Mouse (Mus musculus) embryonic fibroblast, embryonic 13.5 days (primary cell): Measurements from ENCODE around the gene Clstn2. TPM values are rescaled to one million over a fixed set of nuclear protein-coding genes. Genes with fewer than 3 reads are reported as not detected.

Experiments used
- H3K27ac ChIP-seq: 2 replicates; pipeline ENCODE4 v1.5.1; 2012; ENCODE audit warnings: low read length, control low read depth, inconsistent platforms; ENCODE audit not compliant: insufficient read depth
- H3K4me1 ChIP-seq: 2 replicates; pipeline ENCODE4 v1.6.1; 2011; ENCODE audit warnings: low read length; ENCODE audit not compliant: control insufficient read depth, insufficient read depth
- H3K4me3 ChIP-seq: 2 replicates; pipeline ENCODE4 v1.5.1; 2011; ENCODE audit warnings: mild to moderate bottlenecking, control low read depth, low read length; ENCODE audit not compliant: insufficient read depth
- CTCF ChIP-seq: IDR thresholded peaks from 2 replicates; pipeline ENCODE4 v1.5.1; 2011; ENCODE audit warnings: mild to moderate bottlenecking, control low read depth, low read length, moderate library complexity, borderline replicate concordance; ENCODE audit not compliant: insufficient read depth
- POLR2A ChIP-seq: IDR thresholded peaks from 2 replicates; pipeline ENCODE4 v1.6.1; 2011; ENCODE audit warnings: low read depth, mild to moderate bottlenecking, control low read depth, low read length, moderate library complexity
- polyA plus RNA-seq: library from polyadenylated mRNA; stranded (reverse); fragments of >200 nt; gene quantifications from 2 replicates; pipeline ENCODE4 v1.2.4, GENCODE M21; 2011; ENCODE audit warnings: low read depth; ENCODE audit not compliant: missing spikeins, insufficient read length

Gene Clstn2
- polyA plus RNA-seq, 1 experiment: 7.6 TPM

DNA sequence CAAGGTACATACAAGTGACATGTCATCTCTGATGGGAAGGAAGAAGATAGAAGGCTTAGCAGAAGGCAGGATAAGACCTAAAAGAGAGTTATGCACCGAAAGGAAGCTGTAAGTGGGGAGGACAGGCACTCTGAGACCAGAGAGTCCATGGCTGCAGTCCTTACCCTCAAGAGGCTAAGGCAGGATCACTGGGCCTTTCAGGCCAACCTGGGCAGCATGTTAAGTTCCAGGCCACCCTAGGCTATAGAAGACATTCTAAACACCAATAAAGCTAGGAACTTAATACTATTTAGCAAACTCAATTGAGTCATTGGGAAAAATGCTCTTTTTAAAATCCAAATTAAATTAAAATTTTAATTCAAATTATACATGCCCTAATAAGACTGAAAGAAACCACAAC is 258.0 kb downstream of the Clstn2 start:
- Histone ChIP-seq H3K27ac (no peak overlapping the region), H3K4me1 (no peaks in the 10 kb centered on the region), H3K4me3 (no peak overlapping the region)
- TF ChIP-seq CTCF (no peak), POLR2A (no peak)

DNA sequence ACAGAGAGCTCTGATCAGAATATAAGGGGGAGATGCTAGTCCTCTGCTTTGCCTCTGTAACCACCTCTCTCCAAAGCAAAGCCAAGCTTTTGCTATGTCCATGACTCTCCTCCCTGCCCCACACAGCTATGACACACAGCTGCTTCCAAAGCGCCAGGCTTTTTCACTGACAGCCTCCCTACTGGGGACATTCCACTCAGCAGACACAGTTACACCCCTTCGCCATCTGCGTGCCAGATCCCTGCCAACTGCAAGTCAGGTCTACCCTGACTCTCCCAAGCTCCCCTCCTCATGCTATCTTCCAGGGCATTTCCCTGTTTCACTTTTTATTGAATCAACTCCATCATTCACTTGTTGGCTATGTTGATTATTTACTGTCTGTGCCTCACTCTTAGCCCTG is 259.1 kb downstream of the Clstn2 start:
- Histone ChIP-seq H3K4me1 (no peaks in the 10 kb centered on the region), H3K27ac (no peak overlapping the region), H3K4me3 (no peak overlapping the region)
- TF ChIP-seq POLR2A (no peak), CTCF (no peak)

GRCm38 (mm10) chr9:97772431-97772830 is 260.6 kb downstream of the Clstn2 start:
- TF ChIP-seq CTCF: no peak
- no peak for TF ChIP-seq POLR2A
- Histone ChIP-seq H3K4me1 (no peaks in the 10 kb centered on the region), H3K4me3 (no peak overlapping the region), H3K27ac (no peak overlapping the region)

- H3K4me1 ChIP-seq: no peaks in the 10 kb centered on the region
- H3K27ac ChIP-seq: no peak overlapping the region
- TF ChIP-seq POLR2A (no peak), CTCF (no peak)
- no peak overlapping the region for H3K4me3 ChIP-seq
These were observed 263.6 kb downstream of the Clstn2 start for GRCm38 (mm10) chr9:97769331-97769730.

DNA sequence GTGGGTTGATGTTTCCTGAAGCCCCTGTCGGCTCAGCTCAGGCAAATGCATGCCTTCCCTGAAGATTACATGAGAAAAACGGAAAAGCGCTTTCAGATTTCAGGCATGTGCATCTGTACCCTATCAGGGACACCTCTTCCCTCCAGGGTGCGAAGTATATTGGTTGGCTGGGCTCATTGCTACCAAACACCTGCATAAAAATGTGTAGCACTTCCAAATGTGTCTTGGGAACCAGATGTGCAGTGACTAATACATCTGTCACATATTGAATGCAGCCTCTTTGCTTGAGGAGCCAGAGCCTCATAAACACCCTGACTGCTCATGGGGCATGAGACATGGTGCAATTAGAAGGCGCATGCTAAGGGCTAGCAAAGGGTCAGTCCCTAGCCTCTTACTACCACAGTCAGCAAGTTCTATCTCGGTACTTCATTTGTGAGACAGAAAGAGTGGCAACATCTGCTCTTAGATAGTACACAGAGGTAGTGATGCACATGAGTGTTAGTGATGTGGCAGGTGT is 267.7 kb downstream of the Clstn2 start:
- TF ChIP-seq POLR2A (no peak), CTCF (no peak)
- no peak overlapping the region for H3K27ac ChIP-seq
- H3K4me1 ChIP-seq: no peaks in the 10 kb centered on the region
- no peak overlapping the region for H3K4me3 ChIP-seq

- Histone ChIP-seq H3K27ac (no peak overlapping the region), H3K4me3 (no peak overlapping the region), H3K4me1 (no peaks in the 10 kb centered on the region)
- TF ChIP-seq CTCF: no peak
- TF ChIP-seq POLR2A: no peak
These were observed 269.9 kb downstream of the Clstn2 start for GRCm38 (mm10) chr9:97763048-97763447.

DNA sequence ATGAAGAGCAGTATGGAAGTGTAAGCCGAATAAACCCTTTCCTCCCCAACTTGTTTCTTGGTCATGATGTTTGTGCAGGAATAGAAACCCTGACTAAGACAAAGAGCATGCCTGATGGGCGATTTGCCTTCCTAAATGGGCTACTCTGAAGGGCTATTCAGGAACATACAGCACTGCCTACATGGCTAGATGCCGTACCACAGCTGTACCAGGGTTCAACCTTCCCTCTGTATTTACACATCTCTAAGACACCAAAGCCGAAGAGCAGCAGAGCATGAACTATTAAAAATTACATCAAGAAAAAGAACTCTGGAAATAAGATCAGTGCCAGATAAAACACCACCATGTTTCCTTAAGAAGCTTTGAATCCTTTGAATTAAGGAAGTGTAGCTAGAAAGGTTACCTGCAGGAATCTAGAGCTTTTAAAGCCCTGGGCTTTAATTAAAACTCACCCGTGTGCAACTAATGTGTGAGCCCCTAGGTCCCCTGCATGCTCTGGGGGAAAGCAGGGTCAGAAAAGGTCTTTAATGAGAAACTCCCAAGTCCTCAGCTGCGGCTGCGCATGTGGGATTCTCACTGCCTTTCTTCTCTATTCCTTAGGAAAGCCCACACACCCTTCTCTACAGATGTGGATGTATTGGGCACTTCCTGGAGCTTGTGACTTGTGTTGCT is 277.2 kb downstream of the Clstn2 start:
- no peak for TF ChIP-seq POLR2A
- TF ChIP-seq CTCF: no peak
- Histone ChIP-seq H3K4me1 (peaks cover 5% of the 10 kb centered on the region), H3K27ac (no peak overlapping the region)

GRCm38 (mm10) chr9:97753715-97754114 is 279.3 kb downstream of the Clstn2 start:
- Histone ChIP-seq H3K4me1 (peaks cover 5% of the 10 kb centered on the region), H3K27ac (no peak overlapping the region), H3K4me3 (no peak overlapping the region)
- no peak for TF ChIP-seq POLR2A
- TF ChIP-seq CTCF: no peak

More for the DNA sequence above, 277.2 kb downstream of the Clstn2 start:
- H3K4me3 ChIP-seq: no peak overlapping the region

- Histone ChIP-seq H3K4me3 (no peak overlapping the region), H3K27ac (no peak overlapping the region), H3K4me1 (no peaks in the 10 kb centered on the region)
- TF ChIP-seq POLR2A (no peak), CTCF (no peak)
These were observed 286.4 kb downstream of the Clstn2 start for GRCm38 (mm10) chr9:97746574-97746973.

- no peak overlapping the region for H3K27ac ChIP-seq
- no peak overlapping the region for H3K4me3 ChIP-seq
- TF ChIP-seq CTCF: no peak
- TF ChIP-seq POLR2A: no peak
- no peaks in the 10 kb centered on the region for H3K4me1 ChIP-seq
These were observed 305.1 kb downstream of the Clstn2 start for GRCm38 (mm10) chr9:97727715-97728486.

- no peak overlapping the region for H3K4me3 ChIP-seq
- no peak for TF ChIP-seq CTCF
- no peak for TF ChIP-seq POLR2A
- no peak overlapping the region for H3K27ac ChIP-seq
- H3K4me1 ChIP-seq: no peaks in the 10 kb centered on the region; the same call in 1 of the 2 replicates
These were observed 315.3 kb downstream of the Clstn2 start for GRCm38 (mm10) chr9:97717728-97718127.
